Mouse (Mus musculus) heart, postnatal 0 days (tissue): ENCODE data around the gene Rps5. TPM values are rescaled to one million over a fixed set of nuclear protein-coding genes. Genes with fewer than 3 reads are reported as not detected.
"Not testable (repeated sequence)": the region's sequence is repeated elsewhere in the genome, so short reads cannot be mapped to it uniquely, and the experiment has no call there.

Experiments
- ATAC-seq: fragments of 200-750 bp; cut with Nextera tagmentation; 2 replicates; pipeline ENCODE4 v1.8.0; 2017; ENCODE audit warnings: low read depth, moderate number of reproducible peaks, moderate library complexity; ENCODE audit not compliant: insufficient read depth
- DNase-seq: peaks from one replicate; pipeline ENCODE4 v3.0.0-alpha.2; 2016; ENCODE audit warnings: low spot score
- H3K27ac ChIP-seq: fragments of 300-500 bp; sonication (generic); 2 replicates; pipeline ENCODE4 v1.5.1; 2014; ENCODE audit warnings: low read depth, mild to moderate bottlenecking
- H3K27me3 ChIP-seq: fragments of 300-500 bp; sonication (generic); 2 replicates; pipeline ENCODE4 v1.6.1; 2014; ENCODE audit warnings: low read length, mixed read lengths; ENCODE audit not compliant: control insufficient read depth, insufficient read depth
- H3K36me3 ChIP-seq: fragments of 300-500 bp; sonication (generic); replicated peaks from 2 replicates; pipeline ENCODE4 v1.6.1; 2014; ENCODE audit warnings: low read length, mixed read lengths; ENCODE audit not compliant: control insufficient read depth, insufficient read depth
- H3K4me1 ChIP-seq: fragments of 300-500 bp; sonication (generic); 2 replicates; pipeline ENCODE4 v1.6.1; 2014; ENCODE audit warnings: antibody characterized with exemption; ENCODE audit not compliant: control insufficient read depth, insufficient read depth
- H3K4me2 ChIP-seq: fragments of 300-500 bp; sonication (generic); 2 replicates; pipeline ENCODE4 v1.6.1; 2014; ENCODE audit warnings: low read depth, mild to moderate bottlenecking, low read length, moderate library complexity
- H3K4me3 ChIP-seq: fragments of 300-500 bp; sonication (generic); 2 replicates; pipeline ENCODE4 v1.5.1; 2014; ENCODE audit warnings: low read depth, low read length
- H3K9ac ChIP-seq: fragments of 300-500 bp; sonication (generic); replicated peaks from 2 replicates; pipeline ENCODE4 v1.6.1; 2014; ENCODE audit warnings: low read depth, low read length, mixed read lengths
- H3K9me3 ChIP-seq: fragments of 300-500 bp; sonication (generic); replicated peaks from 2 replicates; pipeline ENCODE4 v1.6.1; 2016; ENCODE audit warnings: low read length; ENCODE audit not compliant: control insufficient read depth
- CTCF ChIP-seq: IDR thresholded peaks from 2 replicates; pipeline ENCODE4 v1.5.1; 2016; ENCODE audit warnings: antibody characterized with exemption, control low read depth, low read depth
- EP300 ChIP-seq: IDR thresholded peaks from 2 replicates; pipeline ENCODE4 v1.6.1; 2016; ENCODE audit warnings: antibody characterized with exemption, low read depth
- WGBS: fragments of 180-500 bp; shearing (Covaris S2); extraction: QIAGEN DNeasy Blood & Tissue Kit; methylation state at CpG from one replicate; pipeline ENCODE4 v1.1.7; 2014; 5-methylcytosine and 5-hydroxymethylcytosine counted together
- polyA plus RNA-seq: library from polyadenylated mRNA; unstranded; fragments of >200 nt; fragmentation: Nextera tagmentation; extraction: Ambion mirVana; gene quantifications from 2 replicates; pipeline ENCODE4 v1.2.1, GENCODE M21; 2015
- total RNA-seq: library from RNA; depleted of rRNA; stranded (reverse); fragments of >200 nt; gene quantifications from 2 replicates; pipeline ENCODE4 v1.2.3, GENCODE M21; 2014; ENCODE audit warnings: low replicate concordance

The Rps5 gene
- total and polyA plus RNA-seq, 2 experiments from 2014 or later = 431 to 1,775 TPM

DNA sequence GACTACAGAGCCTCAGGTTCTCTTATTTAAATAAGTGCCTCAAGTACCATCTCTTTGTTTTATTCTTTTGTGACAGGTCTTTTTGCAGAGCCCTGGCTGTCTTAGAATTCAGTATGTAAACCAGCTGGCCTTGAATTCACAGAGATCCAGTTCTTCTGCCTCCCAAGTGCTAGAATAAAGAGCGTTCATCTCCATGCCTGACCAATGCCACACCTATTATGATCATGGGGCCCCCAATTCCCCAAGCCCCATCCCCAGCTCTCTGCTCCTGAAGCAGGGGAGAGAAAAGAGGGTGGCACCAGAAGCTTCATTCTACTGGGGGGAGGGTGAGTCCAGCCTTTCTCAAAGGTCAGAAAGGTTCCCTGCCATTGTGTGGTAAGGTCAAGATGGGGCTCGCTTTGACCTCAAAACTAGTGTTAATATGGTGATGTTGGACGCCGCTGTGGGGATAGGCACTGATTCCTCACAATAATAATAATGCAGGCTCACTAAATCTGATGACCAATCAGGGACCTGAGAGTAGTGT lies 11.6 kb downstream of the Rps5 start:
- Histone ChIP-seq H3K9ac (no peak overlapping the region), H3K36me3 (no peaks in the 10 kb centered on the region), H3K9me3 (no peaks in the 10 kb centered on the region), H3K4me3 (no peak overlapping the region), H3K4me2 (no peak overlapping the region), H3K27ac (no peak overlapping the region), H3K27me3 (no peaks in the 10 kb centered on the region), H3K4me1 (0 out of 2 replicates have a peak, but pooled peaks cover under 1% of the 10 kb centered on the region)
- DNase-seq (no peak), ATAC-seq (no peak)
- TF ChIP-seq EP300 (no peak), CTCF (no peak)
- WGBS = 71% methylated on average over 4 of the region's 4 CpGs

DNA sequence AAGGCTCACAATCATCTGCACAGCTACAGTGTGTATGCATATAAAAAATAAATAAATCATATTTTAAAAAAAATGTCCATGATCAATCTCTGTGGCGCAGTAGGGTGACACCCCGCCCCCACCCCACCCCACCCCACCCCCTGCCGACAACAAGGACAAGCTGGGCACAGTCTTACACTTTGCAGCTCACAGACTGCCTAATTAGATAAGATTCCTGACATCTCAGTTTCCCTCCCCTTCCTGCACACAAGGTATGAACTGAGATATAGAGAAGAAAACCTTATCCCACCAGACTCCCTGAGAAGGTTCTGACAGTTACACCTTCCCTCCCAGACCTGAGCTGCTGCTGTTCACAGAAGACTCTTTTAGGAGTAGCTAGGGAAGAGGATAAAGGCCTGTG lies 12.7 kb downstream of the Rps5 start:
- TF ChIP-seq EP300 = no peak
- no peak for TF ChIP-seq CTCF
- DNase-seq (no peak), ATAC-seq (no peak)
- no peak overlapping the region for H3K4me2 ChIP-seq
- no peak overlapping the region for H3K9ac ChIP-seq
- H3K4me3 ChIP-seq = no peak overlapping the region
- H3K9me3 ChIP-seq = no peaks in the 10 kb centered on the region
- no peaks in the 10 kb centered on the region for H3K36me3 ChIP-seq
- H3K27me3 ChIP-seq = no peaks in the 10 kb centered on the region
- H3K27ac ChIP-seq = no peak overlapping the region
- no peaks in the 10 kb centered on the region for H3K4me1 ChIP-seq
- WGBS = 59% methylated on average over 3 of the region's 3 CpGs

DNA sequence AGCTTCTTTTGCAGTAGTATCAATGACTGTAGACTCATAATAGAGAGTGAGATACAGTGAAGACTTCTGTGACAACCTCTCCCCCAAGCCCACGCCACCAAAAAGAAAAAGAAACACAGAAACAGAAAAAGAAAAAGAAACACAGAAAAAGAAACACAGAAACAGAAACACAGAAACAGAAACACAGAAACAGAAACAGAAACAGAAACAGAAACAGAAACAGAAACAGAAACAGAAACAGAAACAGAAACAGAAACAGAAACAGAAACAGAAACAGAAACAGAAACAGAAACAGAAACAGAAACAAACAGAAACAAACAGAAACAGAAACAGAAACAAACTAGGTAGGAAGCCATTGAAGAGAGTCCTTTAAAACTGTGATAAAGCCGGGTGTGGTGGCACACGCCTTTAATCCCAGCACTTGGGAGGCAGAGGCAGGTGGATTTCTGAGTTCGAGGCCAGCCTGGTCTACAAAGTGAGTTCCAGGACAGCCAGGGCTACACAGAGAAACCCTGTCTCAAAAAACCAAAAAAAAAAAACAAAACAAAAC lies 15.2 kb downstream of the Rps5 start:
- H3K9ac ChIP-seq, ATAC-seq, H3K9me3 ChIP-seq, DNase-seq, H3K4me3 ChIP-seq, H3K4me2 ChIP-seq, H3K27me3 ChIP-seq, H3K27ac ChIP-seq, H3K36me3 ChIP-seq, H3K4me1 ChIP-seq: not testable (repeated sequence)
- 78% methylated on average over 4 of the region's 4 CpGs for WGBS

DNA sequence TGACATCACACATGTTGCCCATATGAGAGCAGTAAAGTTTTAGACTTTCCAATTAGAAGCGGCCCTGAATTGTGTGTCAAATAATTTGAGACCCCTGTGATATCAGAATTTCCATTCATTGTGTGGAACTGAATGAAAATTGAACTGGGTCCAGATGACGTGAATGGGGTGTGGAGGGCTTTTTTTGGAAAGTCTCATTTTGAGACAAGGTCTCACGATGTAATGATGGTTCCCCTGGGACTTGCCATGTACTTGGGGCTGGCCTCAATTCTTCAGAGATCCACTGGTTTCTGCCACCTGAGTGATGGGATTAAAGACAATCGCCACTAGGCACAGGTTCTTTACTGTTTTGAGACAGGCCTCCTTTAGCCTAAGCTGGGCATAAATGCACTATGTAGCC lies 18.5 kb downstream of the Rps5 start:
- no peaks in the 10 kb centered on the region for H3K4me1 ChIP-seq
- ATAC-seq (no peak), DNase-seq (no peak)
- no peaks in the 10 kb centered on the region for H3K36me3 ChIP-seq
- TF ChIP-seq CTCF = no peak
- TF ChIP-seq EP300 = no peak
- no peaks in the 10 kb centered on the region for H3K9me3 ChIP-seq
- H3K27ac ChIP-seq = no peak overlapping the region
- no peak overlapping the region for H3K4me3 ChIP-seq
- H3K9ac ChIP-seq = no peak overlapping the region
- WGBS = 72% methylated on average over 4 of the region's 4 CpGs
- no peaks in the 10 kb centered on the region for H3K27me3 ChIP-seq
- H3K4me2 ChIP-seq = no peak overlapping the region

DNA sequence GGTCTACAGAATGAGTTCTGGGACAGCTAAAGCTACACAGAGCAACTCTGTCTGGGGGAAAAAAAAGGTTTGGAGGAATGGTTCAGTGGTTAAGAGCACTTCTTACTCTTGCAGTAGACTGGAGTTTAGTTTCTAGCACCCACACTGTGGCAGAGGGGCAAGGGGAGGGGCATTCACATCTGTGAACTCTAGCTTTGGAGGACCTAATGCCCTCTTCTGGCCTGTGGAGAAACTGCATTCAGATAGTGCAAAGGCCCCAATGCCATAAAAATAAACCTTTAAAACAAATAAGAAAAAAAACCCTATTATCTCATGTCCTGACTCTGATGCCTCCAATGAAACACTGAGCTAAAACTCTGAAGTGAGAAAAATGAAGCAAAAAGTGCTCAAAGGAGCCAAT lies 21.4 kb downstream of the Rps5 start:
- TF ChIP-seq CTCF (peak; percentile 36), EP300 (no peak)
- no peak for DNase-seq

More for the DNA sequence above, 21.4 kb downstream of the Rps5 start:
- H3K9me3 ChIP-seq = no peaks in the 10 kb centered on the region
- H3K27me3 ChIP-seq = no peaks in the 10 kb centered on the region
- ATAC-seq = no peak
- no peak overlapping the region for H3K9ac ChIP-seq
- H3K4me1 ChIP-seq = no peaks in the 10 kb centered on the region
- no peak overlapping the region for H3K4me3 ChIP-seq
- H3K4me2 ChIP-seq = no peak overlapping the region
- no peak overlapping the region for H3K27ac ChIP-seq
- H3K36me3 ChIP-seq = no peaks in the 10 kb centered on the region
